Mouse (Mus musculus): ENCODE measurements around the gene Carmil1. TPM values are rescaled to one million over a fixed set of nuclear protein-coding genes. Genes with fewer than 3 reads are reported as not detected.

Gene Carmil1
- total and polyA plus RNA-seq, 3 experiments: 0.15 to 1.2 TPM; not detected in 1

GRCm38 (mm10) chr13:23985130-23985529 is 295.5 kb downstream of the Carmil1 start:
- no peak for TF ChIP-seq SIN3A (IDR thresholded peaks at IDR 0.05; ENCODE audit: low read length)
- TF ChIP-seq E2F4 (IDR thresholded peaks at IDR 0.05; ENCODE audit: borderline replicate concordance, low read depth, low read length): no peak
- no peak for TF ChIP-seq ZMIZ1 (IDR thresholded peaks at IDR 0.05; ENCODE audit: low read depth, low read length)
- no peak for TF ChIP-seq GATA1 (IDR thresholded peaks at IDR 0.05; ENCODE audit: low read depth, low read length)
- no peak for TF ChIP-seq GABPA (IDR thresholded peaks at IDR 0.05; ENCODE audit: low read depth, low read length)
- no peak for TF ChIP-seq TBP (IDR thresholded peaks at IDR 0.05; ENCODE audit: low read depth, low read length)
- no peak for TF ChIP-seq MYB (IDR thresholded peaks at IDR 0.05; ENCODE audit: low read depth, low read length)
- TF ChIP-seq KAT2A (conservative IDR thresholded peaks at IDR 0.05; ENCODE audit: low read depth, low read length): no peak
- no peak for TF ChIP-seq SMC3 (IDR thresholded peaks at IDR 0.05; ENCODE audit: low read depth, low read length)
- TF ChIP-seq POLR2A (IDR thresholded peaks at IDR 0.05; ENCODE audit: control insufficient read depth in 1 of 2, insufficient read depth in 1 of 2, low read depth in 1 of 2, low read length in 2 of 2, poor library complexity in 1 of 2): no peak
- no peak for TF ChIP-seq ELF1 (IDR thresholded peaks at IDR 0.05; ENCODE audit: low read depth, low read length)
- TF ChIP-seq ZNF384 (IDR thresholded peaks at IDR 0.05; ENCODE audit: low read depth, low read length): no peak
- no peak for TF ChIP-seq MAZ (IDR thresholded peaks at IDR 0.05; ENCODE audit: low read depth, low read length)
- Histone ChIP-seq H3K9ac (ENCODE audit: control insufficient read depth, low read depth, low read length, poor library complexity, severe bottlenecking) (no peak overlapping the region), H3K79me2 (ENCODE audit: control insufficient read depth, insufficient read depth, low read length, poor library complexity) (no peaks in the 10 kb centered on the region), H3K36me3 (ENCODE audit: control insufficient read depth in 1 of 2, insufficient read depth in 2 of 2, low read length in 2 of 2) (no peaks in the 10 kb centered on the region), H3K4me1 (ENCODE audit: control insufficient read depth in 1 of 2, insufficient read depth in 2 of 2, low read length in 2 of 2) (no peaks in the 10 kb centered on the region), H3K9me3 (replicated peaks; ENCODE audit: insufficient read depth, low read length) (no peaks in the 10 kb centered on the region), H3K27ac (ENCODE audit: control insufficient read depth, low read depth, low read length) (no peak overlapping the region), H3K27me3 (ENCODE audit: control insufficient read depth in 1 of 2, insufficient read depth in 2 of 2, low read length in 2 of 2) (peaks cover 0 to 4% of the 10 kb centered on the region in 2 experiments; a peak in 1 of 4 replicates), H3K4me3 (ENCODE audit: control insufficient read depth in 1 of 2, insufficient read depth in 1 of 2, low read depth in 2 of 2, low read length in 2 of 2) (no peak overlapping the region)
- DNase-seq (ENCODE audit: low read depth, low spot score): no peak

- Histone ChIP-seq H3K9me3 (replicated peaks; ENCODE audit: insufficient read depth, low read length) (no peaks in the 10 kb centered on the region), H3K36me3 (ENCODE audit: control insufficient read depth in 1 of 2, insufficient read depth in 2 of 2, low read length in 2 of 2) (no peaks in the 10 kb centered on the region), H3K9ac (ENCODE audit: control insufficient read depth, low read depth, low read length, poor library complexity, severe bottlenecking) (no peak overlapping the region), H3K79me2 (ENCODE audit: control insufficient read depth, insufficient read depth, low read length, poor library complexity) (no peaks in the 10 kb centered on the region), H3K27me3 (ENCODE audit: control insufficient read depth in 1 of 2, insufficient read depth in 2 of 2, low read length in 2 of 2) (peaks cover 0 to 6% of the 10 kb centered on the region in 2 experiments; a peak in 3 of 4 replicates), H3K4me3 (ENCODE audit: control insufficient read depth in 1 of 2, insufficient read depth in 1 of 2, low read depth in 2 of 2, low read length in 2 of 2) (no peak overlapping the region), H3K27ac (ENCODE audit: control insufficient read depth, low read depth, low read length) (no peak overlapping the region), H3K4me1 (ENCODE audit: control insufficient read depth in 1 of 2, insufficient read depth in 2 of 2, low read length in 2 of 2) (no peaks in the 10 kb centered on the region)
- DNase-seq (ENCODE audit: low read depth, low spot score): no peak
- TF ChIP-seq RAD21 (IDR thresholded peaks at IDR 0.05; ENCODE audit: low read depth, low read length) (no peak), E2F4 (IDR thresholded peaks at IDR 0.05; ENCODE audit: borderline replicate concordance, low read depth, low read length) (no peak), GABPA (IDR thresholded peaks at IDR 0.05; ENCODE audit: low read depth, low read length) (no peak), POLR2A (IDR thresholded peaks at IDR 0.05; ENCODE audit: control insufficient read depth in 1 of 2, insufficient read depth in 1 of 2, low read depth in 1 of 2, low read length in 2 of 2, poor library complexity in 1 of 2) (no peak), UBTF (IDR thresholded peaks at IDR 0.05; ENCODE audit: borderline replicate concordance, insufficient read depth, low read depth, low read length) (no peak), ZKSCAN1 (IDR thresholded peaks at IDR 0.05; ENCODE audit: low read depth, low read length) (no peak), GATA1 (IDR thresholded peaks at IDR 0.05; ENCODE audit: low read depth, low read length) (no peak), MEF2A (IDR thresholded peaks at IDR 0.05; ENCODE audit: extremely low read depth, insufficient replicate concordance, low read depth, low read length, poor library complexity, severe bottlenecking) (no peak), TCF12 (IDR thresholded peaks at IDR 0.05; ENCODE audit: low read depth, low read length) (no peak), MAX (IDR thresholded peaks at IDR 0.05; ENCODE audit: low read length) (no peak), NRF1 (IDR thresholded peaks at IDR 0.05; ENCODE audit: insufficient read depth, low read depth, low read length, poor library complexity, severe bottlenecking) (no peak), MAZ (IDR thresholded peaks at IDR 0.05; ENCODE audit: low read depth, low read length) (no peak), CHD1 (IDR thresholded peaks at IDR 0.05; ENCODE audit: low read depth, low read length) (no peak), BHLHE40 (IDR thresholded peaks at IDR 0.05; ENCODE audit: borderline replicate concordance, low read depth, low read length) (no peak), CHD2 (IDR thresholded peaks at IDR 0.05; ENCODE audit: low read length) (no peak), JUND (IDR thresholded peaks at IDR 0.05; ENCODE audit: low read depth, low read length) (no peak), NELFE (IDR thresholded peaks at IDR 0.05; ENCODE audit: low read depth, low read length) (no peak), ZMIZ1 (IDR thresholded peaks at IDR 0.05; ENCODE audit: low read depth, low read length) (no peak), ZNF384 (IDR thresholded peaks at IDR 0.05; ENCODE audit: low read depth, low read length) (no peak), MYB (IDR thresholded peaks at IDR 0.05; ENCODE audit: low read depth, low read length) (no peak)
Observed at GRCm38 (mm10) chr13:23972271-23972670, 308.3 kb downstream of the Carmil1 start.

All from MEL (cell line).